Mouse (Mus musculus) lung, embryonic 15.5 days (tissue): ENCODE results near the gene Qser1. TPM values are rescaled to one million over a fixed set of nuclear protein-coding genes. Genes with fewer than 3 reads are reported as not detected.
A peak's percentile ranks its signal among the peaks of the same experiment; 100 is the strongest.

ENCODE experiments used
- ATAC-seq: fragments of 200-750 bp; cut with Nextera tagmentation; 2 replicates; pipeline ENCODE4 v1.8.0; 2017; ENCODE audit warnings: moderate number of reproducible peaks, borderline replicate concordance; ENCODE audit not compliant: low FRiP score, low TSS enrichment; ENCODE audit errors: extremely low read depth
- H3K27ac ChIP-seq: fragments of 300-500 bp; sonication (generic); 2 replicates; pipeline ENCODE4 v1.5.1; 2015; ENCODE audit warnings: moderate library complexity, mild to moderate bottlenecking, inconsistent platforms
- H3K27me3 ChIP-seq: fragments of 300-500 bp; sonication (generic); 2 replicates; pipeline ENCODE4 v1.6.1; 2015; ENCODE audit warnings: inconsistent platforms
- H3K36me3 ChIP-seq: fragments of 300-500 bp; sonication (generic); 2 replicates; pipeline ENCODE4 v1.6.1; 2015; ENCODE audit warnings: inconsistent platforms
- H3K4me1 ChIP-seq: fragments of 300-500 bp; sonication (generic); 2 replicates; pipeline ENCODE4 v1.6.1; 2015; ENCODE audit warnings: inconsistent platforms
- H3K4me2 ChIP-seq: fragments of 300-500 bp; sonication (generic); 2 replicates; pipeline ENCODE4 v1.6.1; 2015; ENCODE audit warnings: inconsistent platforms, mild to moderate bottlenecking, moderate library complexity
- H3K4me3 ChIP-seq: fragments of 300-500 bp; sonication (generic); 2 replicates; pipeline ENCODE4 v1.5.1; 2015; ENCODE audit warnings: mild to moderate bottlenecking, inconsistent platforms
- H3K9ac ChIP-seq: fragments of 300-500 bp; sonication (generic); 2 replicates; pipeline ENCODE4 v1.6.1; 2015; ENCODE audit warnings: inconsistent platforms
- H3K9me3 ChIP-seq: fragments of 300-500 bp; sonication (generic); 2 replicates; pipeline ENCODE4 v1.6.1; 2016; ENCODE audit warnings: inconsistent platforms
- whole genome bisulfite sequencing: fragments of 180-500 bp; shearing (Covaris S2); methylation state at CpG from one replicate; pipeline ENCODE4 v1.1.7; 2015; 5-methylcytosine and 5-hydroxymethylcytosine counted together
- polyA plus RNA-seq: library from polyadenylated mRNA; unstranded; fragments of >200 nt; fragmentation: Nextera tagmentation; extraction: Ambion mirVana; gene quantifications from 2 replicates; pipeline ENCODE4 v1.2.1, GENCODE M21; 2015

Gene Qser1
- polyA plus RNA-seq, 1 experiment from 2014 or later, result 9.1 TPM

DNA sequence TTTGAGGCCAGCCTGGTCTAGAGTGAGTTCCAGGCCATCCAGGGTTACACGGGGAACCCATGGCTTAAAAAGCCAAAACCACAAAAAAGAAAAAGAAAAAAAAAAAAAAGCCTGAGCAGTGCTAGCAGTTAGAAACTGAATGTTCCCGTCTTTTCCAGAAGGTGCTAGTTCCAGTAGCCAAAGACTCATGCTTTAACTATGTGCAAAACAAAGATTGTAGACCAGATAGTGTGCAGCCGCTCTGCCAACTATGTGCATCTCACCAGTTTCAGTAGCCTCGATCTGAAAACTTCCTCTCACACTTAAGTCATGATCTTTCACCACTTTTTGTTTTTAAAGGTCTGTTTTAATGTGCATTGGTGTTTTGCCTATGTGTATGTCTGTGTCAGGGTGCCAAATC is 98.7 kb downstream of the Qser1 start:
- Histone ChIP-seq H3K27ac (no peak overlapping the region), H3K4me1 (peaks cover 2% of the 10 kb centered on the region), H3K27me3 (peaks cover 3% of the 10 kb centered on the region; the same call in 1 of the 2 replicates), H3K4me3 (no peak overlapping the region), H3K9ac (no peak overlapping the region), H3K9me3 (no peaks in the 10 kb centered on the region), H3K4me2 (no peak overlapping the region), H3K36me3 (no peaks in the 10 kb centered on the region)
- WGBS, result 74% methylated on average over 4 of the region's 4 CpGs
- no peak for ATAC-seq

DNA sequence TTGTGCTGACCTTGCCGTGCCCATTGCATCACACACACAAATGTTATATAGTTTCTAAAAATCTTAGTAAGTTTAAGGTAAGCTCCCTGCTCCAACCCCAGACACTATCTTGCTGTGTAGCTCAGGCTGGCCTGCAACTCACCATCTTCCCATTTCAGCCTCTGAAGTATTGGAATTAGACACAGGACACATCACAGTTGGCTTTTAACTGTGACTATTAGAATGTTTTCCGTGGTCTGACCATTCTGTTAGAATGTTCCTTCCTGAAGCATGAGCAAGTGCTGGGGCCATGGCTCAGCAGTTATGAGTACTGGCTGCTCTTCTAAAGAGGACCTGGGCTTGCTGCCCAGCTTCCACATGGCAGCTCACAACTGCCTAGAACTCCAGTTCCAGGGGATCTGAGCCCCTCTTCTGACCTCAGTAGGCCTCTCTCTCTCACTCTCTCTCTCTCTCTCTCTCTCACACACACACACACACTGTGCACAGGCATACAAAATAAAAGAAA is 99.3 kb downstream of the Qser1 start:
- H3K36me3 ChIP-seq, result no peaks in the 10 kb centered on the region
- no peak for ATAC-seq
- H3K4me1 ChIP-seq, result peaks cover 6% of the 10 kb centered on the region
- H3K9ac ChIP-seq, result no peak overlapping the region
- no peaks in the 10 kb centered on the region for H3K9me3 ChIP-seq
- WGBS, result 80% methylated on average over 2 of the region's 2 CpGs
- H3K27ac ChIP-seq, result no peak overlapping the region
- H3K27me3 ChIP-seq, result peaks cover 3% of the 10 kb centered on the region; the same call in 1 of the 2 replicates
- no peak overlapping the region for H3K4me3 ChIP-seq
- no peak overlapping the region for H3K4me2 ChIP-seq

DNA sequence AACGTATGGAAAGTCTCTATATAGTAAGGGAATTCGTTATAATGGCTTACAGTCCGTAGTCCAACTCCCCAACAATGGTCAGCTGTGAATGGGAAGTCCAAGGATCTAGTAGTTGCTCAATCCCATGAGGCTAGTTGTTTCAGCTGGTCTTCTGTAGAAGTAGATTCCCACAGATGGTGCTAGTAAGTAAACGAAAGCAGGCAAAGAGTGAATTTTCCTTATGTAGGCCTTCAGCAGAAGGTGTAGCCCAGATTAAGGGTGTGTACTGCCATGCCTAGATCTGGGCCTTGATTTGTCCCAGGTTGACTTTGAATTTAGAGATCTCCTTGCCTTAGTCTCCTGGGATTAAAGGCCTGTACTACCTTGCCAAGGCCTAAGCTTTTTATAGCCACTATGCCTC is 100.3 kb downstream of the Qser1 start, which contains the start of gene Pin1rt1:
Gene Pin1rt1 (minus strand): TSS at position 101 of the 400 bp plus-strand sequence.
- no peaks in the 10 kb centered on the region for H3K36me3 ChIP-seq
- H3K4me2 ChIP-seq, result no peak within 1 kb of the TSS
- no peak within 1 kb of the TSS for H3K4me3 ChIP-seq
- H3K9ac ChIP-seq, result no peak within 1 kb of the TSS
- H3K9me3 ChIP-seq, result no peaks in the 10 kb centered on the region
- peaks cover 7% of the 10 kb centered on the region for H3K4me1 ChIP-seq
- no peak within 1 kb of the TSS for H3K27ac ChIP-seq
- no peak for ATAC-seq
- peaks cover 3% of the 10 kb centered on the region; the same call in 1 of the 2 replicates for H3K27me3 ChIP-seq
- WGBS, result 91% methylated on average over 4 of the region's 4 CpGs

DNA sequence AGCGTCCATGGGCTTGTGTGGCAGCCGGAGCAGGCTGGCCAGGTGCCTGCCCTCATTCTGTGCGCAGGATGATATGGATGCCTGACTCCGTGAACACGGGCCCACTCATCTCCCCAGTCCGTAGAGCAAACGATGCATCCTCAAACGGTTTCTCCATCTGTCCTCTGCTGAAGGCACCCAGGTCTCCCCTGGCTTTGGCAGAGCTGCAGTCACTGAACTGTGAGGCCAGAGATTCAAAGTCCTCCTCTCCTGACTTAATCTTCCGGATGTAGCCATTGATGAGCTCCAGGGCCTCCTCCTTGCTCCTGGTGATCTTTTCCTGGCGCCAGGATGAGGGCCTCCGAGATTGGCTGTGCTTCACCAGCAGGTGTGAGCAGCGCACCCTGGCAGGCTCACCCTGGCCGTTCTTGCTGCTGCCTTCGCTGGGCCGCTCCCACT is 102.3 kb downstream of the Qser1 start:
- peaks cover 3% of the 10 kb centered on the region; the same call in 1 of the 2 replicates for H3K27me3 ChIP-seq
- whole genome bisulfite sequencing, result 41% methylated on average over 15 of the region's 15 CpGs
- no peaks in the 10 kb centered on the region for H3K9me3 ChIP-seq
- peaks cover 23% of the 10 kb centered on the region for H3K4me1 ChIP-seq
- no peak overlapping the region for H3K4me3 ChIP-seq
- no peak for ATAC-seq
- no peak overlapping the region for H3K27ac ChIP-seq
- no peaks in the 10 kb centered on the region for H3K36me3 ChIP-seq
- H3K9ac ChIP-seq, result no peak overlapping the region
- no peak overlapping the region for H3K4me2 ChIP-seq

DNA sequence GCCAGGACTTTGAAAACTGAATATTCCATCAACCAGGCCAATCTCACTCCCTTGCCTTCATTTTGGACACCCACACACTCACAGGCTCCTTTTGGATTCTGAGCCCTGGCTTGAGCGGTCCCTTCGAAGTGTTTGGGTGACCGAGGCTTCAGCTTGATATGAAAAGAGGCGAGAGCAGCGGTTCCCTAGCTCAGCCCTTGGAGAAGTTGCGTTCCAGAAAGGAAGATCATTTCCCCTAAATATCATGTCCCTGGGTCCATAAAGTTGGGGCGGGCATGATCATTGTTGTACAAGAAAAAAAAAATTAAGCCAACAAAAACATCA is 104.1 kb downstream of the Qser1 start:
- ATAC-seq, result peak; percentile 45; the same call in 1 of the 2 replicates
- H3K4me2 ChIP-seq, result peak overlapping the region; percentile 82
- no peaks in the 10 kb centered on the region for H3K36me3 ChIP-seq
- peak overlapping the region; percentile 89 for H3K4me3 ChIP-seq
- H3K27me3 ChIP-seq, result peaks cover 3% of the 10 kb centered on the region; the same call in 1 of the 2 replicates
- H3K9me3 ChIP-seq, result no peaks in the 10 kb centered on the region
- H3K9ac ChIP-seq, result peak overlapping the region; percentile 77
- WGBS, result under 1% methylated on average over 7 of the region's 7 CpGs
- H3K27ac ChIP-seq, result peak overlapping the region; percentile 69; the same call in 1 of the 2 replicates
- H3K4me1 ChIP-seq, result peaks cover 23% of the 10 kb centered on the region

DNA sequence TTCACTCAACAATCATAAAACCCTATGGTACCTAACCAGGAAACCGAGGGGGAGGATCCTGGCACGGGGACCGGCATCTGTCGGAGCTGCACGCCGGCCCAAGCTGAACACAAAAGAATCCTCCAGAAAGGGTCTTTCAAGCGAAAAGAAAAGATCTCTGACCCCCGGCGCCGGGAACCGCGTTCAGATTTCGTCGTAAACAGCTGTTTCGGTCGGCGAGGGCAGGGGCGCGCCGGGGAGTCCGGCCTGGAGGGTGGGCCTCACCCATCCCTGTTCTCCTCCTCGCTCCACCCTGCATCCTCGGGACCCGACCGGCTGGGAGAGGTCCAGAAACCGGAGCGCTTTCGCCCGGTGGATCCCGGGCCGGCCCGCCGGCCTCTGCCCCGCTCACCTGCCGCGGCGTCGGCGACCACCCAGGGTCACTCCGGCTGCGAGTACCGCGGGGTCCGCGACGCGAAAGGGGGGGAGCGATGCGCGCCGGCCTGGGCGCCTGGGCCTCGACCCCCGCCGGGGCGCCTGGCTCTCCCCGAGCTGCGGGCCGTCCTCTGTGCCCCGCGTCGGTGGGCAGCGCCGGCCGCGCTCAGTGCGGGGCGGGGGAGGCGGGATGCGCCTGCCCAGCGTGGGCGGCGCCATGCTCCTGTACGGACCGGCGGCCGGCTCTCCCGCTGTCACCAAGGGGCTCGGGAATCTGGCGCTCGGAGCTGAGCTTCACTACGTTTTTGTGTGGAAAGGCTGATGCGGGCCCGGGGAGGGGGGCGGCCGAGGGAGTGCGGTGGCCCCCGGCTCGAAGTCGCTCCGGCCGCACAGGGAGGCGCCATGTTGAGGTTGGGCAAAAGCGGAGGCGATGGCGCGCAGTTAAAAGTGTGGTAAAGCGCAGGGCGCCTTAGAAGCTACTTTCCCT is 104.7 kb downstream of the Qser1 start, which contains the start of gene Tcp11l1:
Gene Tcp11l1 (minus strand): TSS at position 585 of the 901 bp plus-strand sequence.
- peak within 1 kb of the TSS; percentile 69 for H3K27ac ChIP-seq
- H3K4me1 ChIP-seq, result peaks cover 23% of the 10 kb centered on the region

DNA sequence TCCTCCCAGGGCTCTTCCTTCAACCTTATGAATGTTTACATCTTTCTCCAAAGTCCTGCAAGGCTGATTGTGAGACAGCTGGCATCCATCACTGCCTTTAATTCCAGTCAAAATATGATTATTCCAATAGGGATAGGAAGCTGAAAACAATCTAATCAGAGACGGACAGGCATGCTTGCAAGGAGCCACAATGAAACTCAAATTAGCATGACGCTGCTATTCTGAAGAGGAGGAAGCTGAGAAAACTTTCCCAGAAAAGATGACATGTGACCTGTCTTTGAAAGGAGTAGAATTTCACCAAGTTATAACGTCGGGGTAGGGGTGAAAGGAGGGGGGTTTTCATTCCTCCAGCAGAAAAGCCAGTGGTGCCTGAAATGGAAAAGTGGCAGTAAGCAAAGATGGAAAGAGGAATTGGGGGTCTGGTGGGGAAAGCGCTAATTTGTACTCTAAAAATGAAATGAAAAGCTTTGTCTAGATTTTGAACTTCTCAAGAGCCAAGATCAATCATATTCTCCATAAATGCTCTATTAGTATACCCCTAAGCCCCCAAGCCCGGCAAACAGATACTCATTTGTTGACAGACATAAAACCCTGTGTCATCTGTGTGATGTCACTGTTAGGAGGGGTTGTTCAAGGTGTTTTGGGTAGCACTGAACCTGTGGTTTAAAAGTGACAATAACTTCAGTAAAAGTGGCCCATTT is 105.7 kb downstream of the Qser1 start:
- 0 out of 2 replicates have a peak, but pooled peaks cover 2% of the 10 kb centered on the region for H3K36me3 ChIP-seq
- no peak overlapping the region for H3K9ac ChIP-seq
- H3K4me3 ChIP-seq, result peak overlapping the region; percentile 89
- peaks cover 23% of the 10 kb centered on the region for H3K4me1 ChIP-seq
- no peaks in the 10 kb centered on the region for H3K9me3 ChIP-seq
- H3K27me3 ChIP-seq, result peaks cover 3% of the 10 kb centered on the region; the same call in 1 of the 2 replicates
- H3K27ac ChIP-seq, result no peak overlapping the region
- WGBS, result 23% methylated on average over 6 of the region's 6 CpGs
- peak overlapping the region; percentile 82 for H3K4me2 ChIP-seq
- no peak for ATAC-seq

More for the DNA sequence above, 104.7 kb downstream of the Qser1 start, which contains the start of gene Tcp11l1:
- no peaks in the 10 kb centered on the region for H3K36me3 ChIP-seq
- H3K9me3 ChIP-seq, result no peaks in the 10 kb centered on the region
- ATAC-seq, result peak; percentile 91
- peak within 1 kb of the TSS; percentile 77 for H3K9ac ChIP-seq
- WGBS, result 1% methylated on average over 98 of the region's 99 CpGs
- peak within 1 kb of the TSS; percentile 82 for H3K4me2 ChIP-seq
- peaks cover 3% of the 10 kb centered on the region; the same call in 1 of the 2 replicates for H3K27me3 ChIP-seq
- peak within 1 kb of the TSS; percentile 89 for H3K4me3 ChIP-seq

DNA sequence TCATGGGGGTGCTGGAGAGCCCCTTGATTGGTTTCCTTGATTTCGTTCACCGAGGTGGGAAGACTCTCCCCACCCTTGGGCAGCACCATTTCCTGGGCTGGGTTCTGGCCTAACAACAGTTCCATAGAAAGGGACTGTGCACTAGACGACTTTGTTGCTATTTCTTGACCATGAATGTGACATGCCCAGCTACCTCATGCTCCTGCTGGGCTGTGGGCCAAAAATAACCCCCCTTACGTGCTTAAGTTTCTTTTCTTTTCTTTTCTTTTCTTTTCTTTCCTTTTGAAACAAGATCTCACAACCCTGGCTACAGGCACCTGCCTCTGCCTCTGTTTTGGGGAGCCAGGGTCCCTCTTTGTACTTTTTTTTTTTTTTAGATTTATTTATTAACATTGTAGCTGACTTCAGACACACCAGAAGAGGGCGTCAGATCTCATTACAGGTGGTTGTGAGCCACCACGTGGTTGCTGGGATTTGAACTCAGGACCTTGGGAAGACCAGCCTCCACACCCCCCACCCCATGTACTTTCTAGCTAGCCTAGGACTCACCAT is 106.7 kb downstream of the Qser1 start:
- Histone ChIP-seq H3K4me3 (no peak overlapping the region), H3K27me3 (peaks cover 3% of the 10 kb centered on the region; the same call in 1 of the 2 replicates), H3K27ac (no peak overlapping the region), H3K4me1 (peaks cover 23% of the 10 kb centered on the region), H3K9ac (no peak overlapping the region), H3K4me2 (no peak overlapping the region), H3K9me3 (no peaks in the 10 kb centered on the region), H3K36me3 (0 out of 2 replicates have a peak, but pooled peaks cover 3% of the 10 kb centered on the region)
- ATAC-seq, result no peak
- WGBS, result 58% methylated on average over 6 of the region's 6 CpGs

Other genes with a start within 250 kb of the Qser1 start
- gene Cstf3, start 226.2 kb downstream of the Qser1 start, polyA plus RNA-seq, result 63.8 and 65.7 TPM in 2 replicates
- 27.3 and 32.2 TPM in 2 replicates for gene Tcp11l1, start 104.6 kb downstream of the Qser1 start, polyA plus RNA-seq
- gene Pin1rt1, start 100.4 kb downstream of the Qser1 start, polyA plus RNA-seq, result not detected in 2 replicates
- 8.6 and 9.1 TPM in 2 replicates for gene Depdc7, start 73.9 kb downstream of the Qser1 start, polyA plus RNA-seq
- gene Prrg4, start 33.1 kb upstream of the Qser1 start, polyA plus RNA-seq, result 2.4 and 3.1 TPM in 2 replicates
- gene Ccdc73, start 51.0 kb upstream of the Qser1 start, polyA plus RNA-seq, result 5.3 and 5.4 TPM in 2 replicates
- 263 and 277 TPM in 2 replicates for gene Eif3m, start 200.3 kb upstream of the Qser1 start, polyA plus RNA-seq